Mouse (Mus musculus) spleen, adult 2 months (tissue): Measurements from ENCODE around the gene Cabp2.

ENCODE experiments used
- CTCF ChIP-seq: fragments of 200-500 bp; IDR thresholded peaks from 2 replicates; pipeline ENCODE4 v1.5.1; 2011; ENCODE audit warnings: mild to moderate bottlenecking, inconsistent platforms; ENCODE audit not compliant: insufficient read depth, insufficient read length, insufficient replicate concordance; ENCODE audit errors: extremely low read depth
- POLR2A ChIP-seq: fragments of 200-500 bp; IDR thresholded peaks from 2 replicates; pipeline ENCODE4 v1.6.1; 2011; ENCODE audit warnings: low read depth, low read length, inconsistent platforms

GRCm38 (mm10) chr19:4108535-4108934 lies 27.2 kb downstream of the Cabp2 start:
- TF ChIP-seq POLR2A (no peak), CTCF (no peak)
